Mouse (Mus musculus): Measurements from ENCODE around the gene Macrod2.

The Macrod2 gene

DNA sequence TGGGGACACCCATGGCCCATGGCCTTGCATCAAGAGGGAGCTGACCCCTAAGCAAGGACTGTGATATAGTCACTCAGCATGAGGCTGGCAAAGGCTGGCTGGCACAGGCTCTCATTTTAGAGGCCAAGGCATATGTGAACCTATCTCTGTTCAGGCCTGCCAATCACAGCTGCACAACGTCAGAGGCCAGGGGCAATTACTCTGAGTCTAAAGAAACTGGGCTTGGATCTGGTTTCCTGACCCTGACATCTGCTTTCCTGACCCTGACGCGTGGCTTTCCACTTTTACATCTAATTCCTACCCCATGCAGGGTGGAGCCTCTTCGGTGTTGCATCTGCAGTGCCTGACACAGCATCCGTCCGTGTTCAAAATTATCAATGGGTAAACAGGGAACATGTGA, 2009.2 kb downstream of the Macrod2 start:
- no peak for DNase-seq

DNA sequence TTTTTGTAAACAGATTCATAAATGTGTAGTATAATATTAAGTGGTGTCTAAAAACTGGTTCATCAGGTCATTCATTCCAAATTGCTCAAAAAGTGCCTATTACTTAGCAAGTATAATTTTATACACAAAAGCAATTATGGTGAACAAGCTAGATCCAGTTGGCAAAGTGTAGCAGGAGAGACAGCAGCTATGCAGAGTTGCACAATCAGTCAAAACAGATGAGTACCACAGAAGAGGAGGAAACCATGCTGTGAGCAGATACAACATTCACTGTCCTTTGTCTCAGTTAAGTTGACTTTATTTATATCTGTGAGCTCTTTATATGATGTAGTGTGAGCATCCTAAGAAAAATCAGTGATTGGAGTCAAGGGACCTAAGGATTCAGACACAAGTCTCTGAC, 2012.2 kb downstream of the Macrod2 start:
- DNase-seq, result no peak

- DNase-seq, result no peak
Measured at GRCm38 (mm10) chr2:142410124-142410523, 2015.0 kb downstream of the Macrod2 start.

DNA sequence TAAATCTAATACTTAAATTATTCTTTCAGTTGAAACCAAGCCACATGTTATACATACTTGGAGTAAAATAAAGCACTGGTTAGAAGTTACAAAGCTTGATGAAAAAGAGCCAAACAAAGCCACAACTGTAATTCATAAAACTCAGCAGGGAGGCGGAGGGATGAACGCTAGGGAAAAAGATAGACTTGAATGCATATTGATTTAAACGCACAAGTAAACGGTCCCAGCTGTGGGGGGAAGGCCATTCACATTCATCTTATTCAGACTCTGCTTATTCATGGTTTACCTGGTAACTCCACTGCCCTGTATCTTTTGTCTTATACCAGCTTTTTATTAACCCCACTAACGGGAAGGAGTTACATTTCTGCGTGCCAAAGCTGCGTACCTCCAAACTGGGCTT, 2038.0 kb downstream of the Macrod2 start:
- no peak for DNase-seq

DNA sequence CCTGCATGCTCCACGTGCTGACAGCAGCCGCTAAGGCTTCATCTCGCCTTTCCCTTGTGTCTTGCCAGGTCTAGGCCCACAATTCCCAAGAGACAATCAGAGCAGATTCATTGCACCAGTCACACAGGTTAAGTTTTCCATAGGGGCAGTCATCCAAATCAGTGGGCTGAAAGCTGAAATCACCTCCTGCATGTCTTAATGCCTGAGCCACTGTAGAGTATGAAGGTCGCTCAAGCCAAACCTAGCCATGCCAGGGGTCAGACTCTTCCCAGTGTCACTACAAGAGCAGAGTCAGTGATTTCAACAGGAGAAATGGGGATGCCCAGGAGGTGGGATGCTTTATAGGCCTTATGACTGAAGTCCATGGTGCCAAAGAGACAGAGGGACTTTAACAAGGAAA, 2039.6 kb downstream of the Macrod2 start:
- no peak for DNase-seq

- no peak for DNase-seq
Measured at GRCm38 (mm10) chr2:142437606-142438461, 2042.7 kb downstream of the Macrod2 start.

All from kidney, adult 9 months (tissue).